Mouse (Mus musculus) testis, postnatal 14 days (tissue): ENCODE measurements around the gene Tmem41b.

Experiments
- DNase-seq: peaks from one replicate; pipeline ENCODE4 v3.0.0; 2021; ENCODE audit warnings: low spot score

Tmem41b gene

GRCm38 (mm10) chr7:109975966-109976715, 10.6 kb downstream of the Tmem41b start:
- no peak for DNase-seq

GRCm38 (mm10) chr7:109969542-109969941, 17.2 kb downstream of the Tmem41b start:
- DNase-seq = no peak

GRCm38 (mm10) chr7:109968924-109969450, 17.7 kb downstream of the Tmem41b start:
- no peak for DNase-seq

- no peak for DNase-seq
Measured at GRCm38 (mm10) chr7:109967805-109968579, 18.7 kb downstream of the Tmem41b start.

- DNase-seq = no peak
Measured at GRCm38 (mm10) chr7:109965658-109966057, 21.1 kb downstream of the Tmem41b start.

GRCm38 (mm10) chr7:109963707-109964106, 23.0 kb downstream of the Tmem41b start:
- DNase-seq = no peak

GRCm38 (mm10) chr7:109962596-109962995, 24.1 kb downstream of the Tmem41b start:
- no peak for DNase-seq

- no peak for DNase-seq
Measured at GRCm38 (mm10) chr7:109961570-109961969, 25.2 kb downstream of the Tmem41b start.

GRCm38 (mm10) chr7:109960613-109961154, 26.0 kb downstream of the Tmem41b start:
- no peak for DNase-seq

- DNase-seq = peak; percentile 79
Measured at GRCm38 (mm10) chr7:109959716-109960612, 26.8 kb downstream of the Tmem41b start, which contains the start of gene Dennd5a. Gene Dennd5a, minus strand, starts transcription at chr7:109960470.

- DNase-seq = no peak
Measured at GRCm38 (mm10) chr7:109958843-109959715, 27.6 kb downstream of the Tmem41b start.

- DNase-seq = no peak
Measured at GRCm38 (mm10) chr7:109957996-109958789, 28.5 kb downstream of the Tmem41b start.

GRCm38 (mm10) chr7:109954622-109955401, 31.9 kb downstream of the Tmem41b start:
- DNase-seq = no peak

GRCm38 (mm10) chr7:109951297-109951696, 35.4 kb downstream of the Tmem41b start:
- no peak for DNase-seq

GRCm38 (mm10) chr7:109944421-109945034, 42.2 kb downstream of the Tmem41b start:
- no peak for DNase-seq

- no peak for DNase-seq
Measured at GRCm38 (mm10) chr7:109929628-109930027, 57.1 kb downstream of the Tmem41b start.

- no peak for DNase-seq
Measured at GRCm38 (mm10) chr7:109928365-109928764, 58.4 kb downstream of the Tmem41b start.

- no peak for DNase-seq
Measured at GRCm38 (mm10) chr7:109924965-109925364, 61.8 kb downstream of the Tmem41b start.
